Mouse (Mus musculus) testis, adult 10 weeks (tissue): ENCODE measurements around the gene Mustn1. TPM values are rescaled to one million over a fixed set of nuclear protein-coding genes. Genes with fewer than 3 reads are reported as not detected.

ENCODE experiments used
- polyA plus RNA-seq: library from polyadenylated mRNA; stranded (reverse); fragments of 350-450 nt; fragmentation: Illumina TruSeq; extraction: RNeasy Lipid Tissue Mini Kit (QIAGEN cat#74804); gene quantifications from one replicate; pipeline ENCODE4 v1.2.3, GENCODE M21; 2014; ENCODE audit warnings: low read depth, low replicate concordance

The Mustn1 gene
- polyA plus RNA-seq: not detected

GRCm38 (mm10) chr14:30878958-30879571 lies at the start of gene Mustn1:
Gene Mustn1, plus strand, starts transcription at chr14:30879200.

GRCm38 (mm10) chr14:30886204-30886603 lies 7.2 kb downstream of the Mustn1 start, which contains the start of gene Itih4:
Gene Itih4, plus strand, starts transcription at chr14:30886476.

GRCm38 (mm10) chr14:30923375-30924105 lies 44.5 kb downstream of the Mustn1 start, which contains the start of gene Itih3:
Gene Itih3, minus strand, starts transcription at chr14:30923760.

Other genes with a start within 250 kb of the Mustn1 start
- 6.2 TPM for gene Rft1, start 224.8 kb upstream of the Mustn1 start, polyA plus RNA-seq
- gene Sfmbt1, start 164.4 kb upstream of the Mustn1 start, polyA plus RNA-seq: 73.5 TPM
- 2.1 TPM for gene Tmem110, start 53.6 kb upstream of the Mustn1 start, polyA plus RNA-seq
- not detected for gene Itih4, start 7.3 kb downstream of the Mustn1 start, polyA plus RNA-seq
- 0.28 TPM for gene Itih3, start 44.6 kb downstream of the Mustn1 start, polyA plus RNA-seq
- not detected for gene Itih1, start 64.1 kb downstream of the Mustn1 start, polyA plus RNA-seq
- gene Nek4, start 72.2 kb downstream of the Mustn1 start, polyA plus RNA-seq: 73.5 TPM
- gene Glt8d1, start 122.2 kb downstream of the Mustn1 start, polyA plus RNA-seq: 650 TPM
- gene Spcs1, start 122.5 kb downstream of the Mustn1 start, polyA plus RNA-seq: 909 TPM
- 47.5 TPM for gene Pbrm1, start 139.9 kb downstream of the Mustn1 start, polyA plus RNA-seq
- gene Gnl3, start 140.0 kb downstream of the Mustn1 start, polyA plus RNA-seq: 114 TPM
- 2.9 TPM for gene Smim4, start 249.8 kb downstream of the Mustn1 start, polyA plus RNA-seq